8 mouse cellular contexts compared by ENCODE assay signal in the genomic region with DNA sequence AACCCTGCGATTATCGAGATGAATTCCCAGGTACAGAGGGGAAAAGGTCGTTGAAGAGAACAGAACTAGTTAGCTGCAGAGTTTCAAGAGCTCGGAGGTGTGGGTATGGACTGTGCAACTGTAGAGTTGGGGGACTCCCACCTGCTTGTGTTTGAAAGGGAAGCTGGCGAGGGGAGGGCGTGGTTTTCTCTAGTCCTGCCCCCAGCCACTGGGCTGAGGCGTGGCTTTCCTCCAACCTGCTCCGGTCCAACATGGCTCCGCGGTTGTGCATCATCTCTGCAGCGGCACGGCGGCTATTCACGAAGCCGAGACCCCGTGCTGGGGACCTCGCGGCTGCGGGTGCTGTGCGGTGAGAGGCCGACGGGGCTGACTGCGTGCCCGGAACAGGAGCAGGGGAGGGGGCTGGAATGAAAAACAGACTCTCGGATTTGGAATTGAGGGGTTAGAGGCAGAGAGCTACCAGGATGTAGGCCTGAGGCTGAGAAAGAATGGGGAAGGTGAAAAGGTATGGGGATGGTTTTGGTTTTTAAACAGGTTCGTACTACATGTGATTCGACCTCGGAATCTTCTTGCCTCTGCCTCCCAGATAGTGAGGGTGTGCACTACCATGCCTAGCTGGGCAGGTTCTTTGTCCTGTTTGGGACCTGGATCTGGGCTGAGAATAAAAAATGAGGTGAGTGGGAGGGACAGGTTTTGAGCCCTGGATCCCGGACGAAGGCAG. TPM values are rescaled to one million over a fixed set of nuclear protein-coding genes. Genes with fewer than 3 reads are reported as not detected.
DNase-seq lines count a peak whose midpoint lies in the region; ATAC-seq and TF ChIP-seq lines count a peak whose summit lies in the region.

A gene (plus strand): TSS at position 197 of the 721 bp plus-strand sequence.

- ATAC-seq in forebrain, embryonic 12.5 days (ENCODE audit: low FRiP score) = peak; percentile 95
- ATAC-seq in heart, postnatal 0 days (ENCODE audit: insufficient read depth, low read depth) = peak; percentile 77
- peak; percentile 78 for ATAC-seq in liver, embryonic 16.5 days (ENCODE audit: low read depth)
- peak; percentile 87 for ATAC-seq in neural tube, embryonic 12.5 days (ENCODE audit: low FRiP score, low read depth)

- 0 out of 2 replicates have a peak within 1 kb of the TSS, but pooled peaks have one; percentile 1 for H3K27ac ChIP-seq in ES-Bruce4 (ENCODE audit: insufficient read depth, low read length)
- peak within 1 kb of the TSS; percentile 69; the same call in 1 of the 2 replicates for H3K27ac ChIP-seq in forebrain, embryonic 12.5 days
- no peak within 1 kb of the TSS for H3K27ac ChIP-seq in heart, postnatal 0 days (ENCODE audit: low read depth)
- peak within 1 kb of the TSS; percentile 72 for H3K27ac ChIP-seq in liver, embryonic 16.5 days (ENCODE audit: low read length)
- H3K27ac ChIP-seq in neural tube, embryonic 12.5 days = no peak within 1 kb of the TSS

- WGBS in forebrain, embryonic 12.5 days = under 1% methylated on average over 30 of the region's 30 CpGs
- 3% methylated on average over 30 of the region's 30 CpGs for WGBS in heart, postnatal 0 days
- WGBS in liver, embryonic 16.5 days (ENCODE audit: insufficient replicate concordance) = under 1% methylated on average over 30 of the region's 30 CpGs
- under 1% methylated on average over 30 of the region's 30 CpGs for WGBS in neural tube, embryonic 12.5 days

- H3K4me3 ChIP-seq in ES-Bruce4 (ENCODE audit: low read depth, low read length) = peak within 1 kb of the TSS; percentile 89
- H3K4me3 ChIP-seq in forebrain, embryonic 12.5 days (replicated peaks) = peak within 1 kb of the TSS; percentile 78
- peak within 1 kb of the TSS; percentile 56 for H3K4me3 ChIP-seq in heart, postnatal 0 days (ENCODE audit: low read depth, low read length)
- H3K4me3 ChIP-seq in liver, embryonic 16.5 days (ENCODE audit: low read depth, low read length) = peak within 1 kb of the TSS; percentile 68
- H3K4me3 ChIP-seq in neural tube, embryonic 12.5 days = peak within 1 kb of the TSS; percentile 58

- TF ChIP-seq EP300 in ES-Bruce4 (IDR thresholded peaks at IDR 0.05; ENCODE audit: insufficient read depth, low read depth, low read length) = no peak
- TF ChIP-seq EP300 in heart, postnatal 0 days (IDR thresholded peaks at IDR 0.05; ENCODE audit: low read depth) = no peak

- H3K4me2 ChIP-seq in forebrain, embryonic 12.5 days = peak within 1 kb of the TSS; percentile 86
- peak within 1 kb of the TSS; percentile 75 for H3K4me2 ChIP-seq in heart, postnatal 0 days (ENCODE audit: low read depth, low read length)
- H3K4me2 ChIP-seq in liver, embryonic 16.5 days (ENCODE audit: low read depth, low read length) = peak within 1 kb of the TSS; percentile 80
- H3K4me2 ChIP-seq in neural tube, embryonic 12.5 days (replicated peaks) = peak within 1 kb of the TSS; percentile 76

- peak; percentile 71 for TF ChIP-seq POLR2A in ES-Bruce4 (IDR thresholded peaks at IDR 0.05; ENCODE audit: insufficient read depth, low read length)

- TF ChIP-seq CTCF in ES-Bruce4 (IDR thresholded peaks at IDR 0.05; ENCODE audit: low read depth, low read length) = no peak
- no peak for TF ChIP-seq CTCF in heart, postnatal 0 days (IDR thresholded peaks at IDR 0.05; ENCODE audit: low read depth)

- peaks cover 3% of the 10 kb centered on the region; the same call in 1 of the 2 replicates for H3K36me3 ChIP-seq in ES-Bruce4 (ENCODE audit: control insufficient read depth, insufficient read depth, low read length, poor library complexity, severe bottlenecking)
- peaks cover 8% of the 10 kb centered on the region for H3K36me3 ChIP-seq in forebrain, embryonic 12.5 days (replicated peaks)
- H3K36me3 ChIP-seq in heart, postnatal 0 days (replicated peaks; ENCODE audit: control insufficient read depth, insufficient read depth, low read length) = no peaks in the 10 kb centered on the region
- peaks cover 6% of the 10 kb centered on the region for H3K36me3 ChIP-seq in liver, embryonic 16.5 days (ENCODE audit: control insufficient read depth, insufficient read depth)
- H3K36me3 ChIP-seq in neural tube, embryonic 12.5 days = peaks cover 4% of the 10 kb centered on the region

- DNase-seq in c-Kit-positive CD71-positive TER-119-negative erythroid progenitor cells, embryonic 14.5 days (ENCODE audit: low read depth) = peak; percentile 75
- peak; percentile 42 for DNase-seq in heart, postnatal 0 days (ENCODE audit: low spot score)
- DNase-seq in kidney, postnatal 4 days = peak; percentile 87 to 91
- peak; percentile 75 for DNase-seq in telencephalon, adult 2 months (ENCODE audit: low read depth, low spot score)

- H3K9ac ChIP-seq in ES-Bruce4 (ENCODE audit: low read depth, poor library complexity, severe bottlenecking) = peak within 1 kb of the TSS; percentile 64
- H3K9ac ChIP-seq in forebrain, embryonic 12.5 days = peak within 1 kb of the TSS; percentile 86
- no peak within 1 kb of the TSS; the same call in 1 of the 2 replicates for H3K9ac ChIP-seq in heart, postnatal 0 days (replicated peaks; ENCODE audit: low read depth, low read length)
- peak within 1 kb of the TSS; percentile 42 for H3K9ac ChIP-seq in liver, embryonic 16.5 days (ENCODE audit: low read depth, low read length)
- H3K9ac ChIP-seq in neural tube, embryonic 12.5 days = peak within 1 kb of the TSS; percentile 71

- H3K4me1 ChIP-seq in ES-Bruce4 (ENCODE audit: control insufficient read depth, insufficient read depth, low read length) = peaks cover 1% of the 10 kb centered on the region
- H3K4me1 ChIP-seq in forebrain, embryonic 12.5 days = peaks cover 14% of the 10 kb centered on the region
- H3K4me1 ChIP-seq in heart, postnatal 0 days (ENCODE audit: control insufficient read depth, insufficient read depth) = peaks cover 11% of the 10 kb centered on the region
- peaks cover 11% of the 10 kb centered on the region for H3K4me1 ChIP-seq in liver, embryonic 16.5 days (ENCODE audit: control insufficient read depth, low read depth, low read length)
- H3K4me1 ChIP-seq in neural tube, embryonic 12.5 days = peaks cover 7% of the 10 kb centered on the region

- no peaks in the 10 kb centered on the region for H3K9me3 ChIP-seq in ES-Bruce4 (replicated peaks; ENCODE audit: control insufficient read depth, insufficient read depth, low read length, poor library complexity, severe bottlenecking)
- H3K9me3 ChIP-seq in forebrain, embryonic 12.5 days = no peaks in the 10 kb centered on the region
- H3K9me3 ChIP-seq in heart, postnatal 0 days (replicated peaks; ENCODE audit: control insufficient read depth, low read length) = no peaks in the 10 kb centered on the region
- no peaks in the 10 kb centered on the region for H3K9me3 ChIP-seq in liver, embryonic 16.5 days (replicated peaks; ENCODE audit: control insufficient read depth, low read length)
- 0 out of 2 replicates have a peak, but pooled peaks cover 4% of the 10 kb centered on the region for H3K9me3 ChIP-seq in neural tube, embryonic 12.5 days

- no peaks in the 10 kb centered on the region for H3K27me3 ChIP-seq in ES-Bruce4 (ENCODE audit: control insufficient read depth, insufficient read depth, low read length, poor library complexity, severe bottlenecking)
- no peaks in the 10 kb centered on the region for H3K27me3 ChIP-seq in forebrain, embryonic 12.5 days
- H3K27me3 ChIP-seq in heart, postnatal 0 days (ENCODE audit: control insufficient read depth, insufficient read depth, low read length) = no peaks in the 10 kb centered on the region
- no peaks in the 10 kb centered on the region for H3K27me3 ChIP-seq in liver, embryonic 16.5 days (ENCODE audit: control insufficient read depth, insufficient read depth, low read depth, low read length)
- no peaks in the 10 kb centered on the region for H3K27me3 ChIP-seq in neural tube, embryonic 12.5 days (replicated peaks)

RNA-seq across cellular contexts. Expression of the gene that starts here (rescaled TPM):
- 83.4 and 91.2 TPM in 2 replicates for polyA plus RNA-seq in ES-Bruce4 (2011; ENCODE audit: insufficient read depth, insufficient read length, low read depth, missing spikeins)
- 95.5 and 99.9 TPM in 2 replicates for polyA plus RNA-seq in forebrain, embryonic 12.5 days (2016; fragmentation: Nextera tagmentation; extraction: Ambion mirVana)
- total RNA-seq in heart, postnatal 0 days (2014; rRNA removed; ENCODE audit: low replicate concordance) = 7.4 and 8.0 TPM in 2 replicates
- polyA plus RNA-seq in heart, postnatal 0 days (2015; fragmentation: Nextera tagmentation; extraction: Ambion mirVana) = 10.1 and 10.6 TPM in 2 replicates
- polyA plus RNA-seq in liver, embryonic 16.5 days (2015; fragmentation: Nextera tagmentation; extraction: Ambion mirVana) = 101 and 106 TPM in 2 replicates
- polyA plus RNA-seq in neural tube, embryonic 12.5 days (2016; fragmentation: Nextera tagmentation; extraction: Ambion mirVana) = 96.6 and 101 TPM in 2 replicates

Comparison
In these comparisons a context has a peak if more than half of its experiments do, and no peak if none do; other contexts are left out.
1. H3K27ac ChIP-seq: peak in ES-Bruce4 (single experiment), forebrain, embryonic 12.5 days (single experiment) and liver, embryonic 16.5 days (single experiment); none in heart, postnatal 0 days (single experiment) and neural tube, embryonic 12.5 days (single experiment).
2. Peak in every context shown above with its lines, with median percentiles within 50 percentile points of each other: H3K4me3 ChIP-seq, DNase-seq, ATAC-seq and H3K4me2 ChIP-seq.